Mouse (Mus musculus): Measurements from ENCODE around the gene Htatip2.

Htatip2 gene

DNA sequence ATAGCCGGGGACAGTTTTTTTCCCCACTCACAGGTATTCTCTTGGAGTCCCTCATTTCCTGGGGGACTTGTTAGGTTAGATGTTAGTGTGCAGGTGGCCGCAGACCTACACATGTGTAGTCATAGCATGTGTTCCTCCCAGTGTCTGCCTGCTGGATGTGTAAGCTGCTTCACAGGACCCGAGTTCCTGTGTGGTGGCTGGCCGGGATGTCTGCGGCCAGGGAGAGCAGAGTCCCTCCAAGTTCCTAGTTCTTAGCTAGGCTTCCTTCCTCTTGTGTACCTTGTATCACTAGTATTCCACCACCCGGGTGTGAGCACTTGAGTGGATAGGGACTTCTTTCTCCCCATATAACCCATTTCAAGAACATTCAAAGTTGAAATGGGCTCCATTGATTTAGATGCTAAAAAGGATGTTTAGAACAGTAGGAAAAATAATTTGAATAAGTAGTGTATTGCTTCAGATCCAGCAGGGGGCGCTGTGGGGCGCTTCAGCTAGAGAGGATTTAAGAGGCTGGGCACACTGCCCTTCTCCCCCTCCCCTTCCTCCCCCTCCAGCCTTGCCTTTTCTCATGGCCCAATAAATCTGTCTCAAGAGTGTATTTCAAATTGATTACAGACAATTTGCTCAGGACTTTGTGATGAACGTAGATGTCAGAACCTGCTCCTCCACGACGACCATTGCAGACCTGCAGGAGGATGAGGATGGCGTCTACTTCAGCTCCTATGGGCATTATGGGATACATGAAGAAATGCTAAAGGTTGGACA, 27.9 kb downstream of the Htatip2 start:
- peak; percentile 87 for DNase-seq (ENCODE audit: low read depth)

DNA sequence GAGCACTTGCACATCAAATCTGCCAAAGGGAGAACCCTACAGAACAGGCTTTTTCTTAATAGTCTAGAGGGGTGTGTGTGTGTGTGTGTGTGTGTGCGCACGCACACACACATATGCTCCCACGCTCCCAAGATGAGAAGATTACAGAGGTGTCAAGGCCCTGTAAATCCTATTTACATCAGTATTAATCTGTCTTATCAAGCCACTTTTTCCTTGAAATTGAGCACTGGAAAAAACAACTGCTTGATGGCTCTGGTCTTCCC, 28.4 kb downstream of the Htatip2 start:
- no peak for DNase-seq (ENCODE audit: low read depth)

DNA sequence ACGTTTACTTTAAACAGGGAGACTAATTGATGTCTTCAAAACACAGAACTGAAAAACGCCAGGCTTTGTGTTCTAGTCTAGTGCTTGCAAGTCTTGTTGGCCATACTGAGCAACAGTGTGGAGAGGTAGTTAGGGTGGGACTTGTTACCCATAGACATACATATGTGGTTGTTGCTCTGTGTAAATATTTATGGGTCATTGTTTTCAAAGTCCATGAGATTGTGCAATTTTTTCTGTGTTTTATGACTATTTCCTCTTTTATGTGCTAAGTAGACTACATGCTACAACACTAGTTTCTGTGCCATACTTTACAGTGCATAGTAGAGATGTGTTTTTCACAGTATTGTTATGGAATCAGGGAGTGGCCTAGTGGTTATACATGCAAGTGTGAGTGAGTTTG, 35.4 kb downstream of the Htatip2 start:
- DNase-seq (ENCODE audit: low read depth), result no peak

DNA sequence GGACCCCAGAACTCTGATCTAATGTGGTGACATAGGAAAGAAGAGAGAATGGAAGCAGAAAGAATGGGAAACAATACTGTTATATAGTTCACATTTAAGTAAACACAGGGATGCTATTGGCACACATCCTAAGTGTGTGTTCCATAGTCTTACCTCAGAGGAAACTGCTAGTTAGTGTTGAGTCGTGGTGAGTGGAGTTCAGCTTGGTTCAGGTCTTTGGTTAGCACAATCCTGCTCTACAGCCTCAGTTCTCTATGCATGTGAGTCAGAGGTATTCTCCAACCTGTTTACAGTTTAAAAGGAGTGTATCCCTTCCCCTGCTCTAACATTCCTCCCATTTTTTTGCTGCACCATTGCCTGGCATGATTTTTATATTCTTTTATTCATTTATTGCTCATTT, 38.3 kb downstream of the Htatip2 start:
- no peak for DNase-seq (ENCODE audit: low read depth)

DNA sequence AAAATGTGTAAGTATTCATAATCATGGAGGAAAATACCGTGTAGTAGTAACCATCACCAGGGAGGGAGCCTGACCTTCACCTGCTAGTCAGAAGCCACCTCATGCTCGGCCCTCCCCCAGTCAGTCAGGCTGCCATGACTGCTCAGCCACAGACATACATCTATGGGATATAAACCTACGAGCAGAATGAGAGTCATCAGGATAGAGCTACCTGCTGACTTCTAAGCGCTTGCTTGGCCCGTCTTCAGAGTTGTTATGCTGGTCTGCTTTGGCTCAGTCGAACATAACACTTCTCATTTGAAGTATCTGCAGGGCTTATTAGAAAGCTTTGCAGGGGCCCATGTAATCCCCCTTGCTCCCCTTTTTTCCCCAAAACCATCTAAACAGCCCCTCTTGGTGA, 44.6 kb downstream of the Htatip2 start:
- DNase-seq (ENCODE audit: low read depth), result no peak

DNA sequence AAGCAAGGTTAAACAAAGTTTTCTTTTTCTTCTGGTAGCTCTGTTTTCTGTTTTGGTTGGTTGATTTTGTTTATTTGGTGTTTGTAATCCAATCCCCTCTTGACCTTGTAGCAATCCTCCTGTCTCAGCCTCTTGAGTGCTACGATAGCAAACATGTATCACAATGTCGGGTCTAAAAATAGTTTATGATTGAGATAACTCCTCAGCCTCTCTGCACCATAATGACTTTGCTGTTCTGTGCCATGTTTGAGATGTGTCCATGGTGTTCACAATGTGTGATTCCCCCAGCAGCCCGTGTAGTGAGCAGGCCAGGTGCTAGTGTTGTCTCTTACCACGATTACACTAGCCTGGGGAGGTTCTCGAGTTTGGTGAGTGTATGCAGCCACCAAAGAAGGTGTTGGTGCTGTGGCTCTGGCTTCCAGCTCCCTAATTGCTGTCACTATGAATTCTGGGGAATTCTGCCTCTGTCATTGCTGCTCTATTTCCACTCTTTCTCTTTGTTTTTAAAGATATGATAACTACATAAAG, 45.8 kb downstream of the Htatip2 start:
- DNase-seq (ENCODE audit: low read depth), result no peak

DNA sequence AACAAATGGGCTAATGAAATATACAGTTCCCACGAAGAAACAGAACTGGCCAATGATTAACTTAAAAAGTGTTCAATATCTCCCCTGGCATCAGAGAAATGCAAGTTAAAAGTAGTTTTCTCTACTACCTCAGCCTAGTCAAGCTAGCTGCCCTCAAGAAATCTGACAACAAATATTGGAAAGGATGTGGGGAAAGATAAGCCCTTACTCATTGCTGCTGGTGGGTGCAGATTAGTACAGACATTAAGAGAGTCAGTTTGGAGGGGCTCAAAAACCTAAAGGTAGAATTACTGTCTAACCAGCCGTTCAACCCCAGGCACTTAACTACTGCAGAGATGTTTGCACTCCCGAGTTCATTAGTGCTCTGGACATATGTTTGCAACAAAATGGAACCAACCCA, 46.7 kb downstream of the Htatip2 start:
- DNase-seq (ENCODE audit: low read depth), result no peak

DNA sequence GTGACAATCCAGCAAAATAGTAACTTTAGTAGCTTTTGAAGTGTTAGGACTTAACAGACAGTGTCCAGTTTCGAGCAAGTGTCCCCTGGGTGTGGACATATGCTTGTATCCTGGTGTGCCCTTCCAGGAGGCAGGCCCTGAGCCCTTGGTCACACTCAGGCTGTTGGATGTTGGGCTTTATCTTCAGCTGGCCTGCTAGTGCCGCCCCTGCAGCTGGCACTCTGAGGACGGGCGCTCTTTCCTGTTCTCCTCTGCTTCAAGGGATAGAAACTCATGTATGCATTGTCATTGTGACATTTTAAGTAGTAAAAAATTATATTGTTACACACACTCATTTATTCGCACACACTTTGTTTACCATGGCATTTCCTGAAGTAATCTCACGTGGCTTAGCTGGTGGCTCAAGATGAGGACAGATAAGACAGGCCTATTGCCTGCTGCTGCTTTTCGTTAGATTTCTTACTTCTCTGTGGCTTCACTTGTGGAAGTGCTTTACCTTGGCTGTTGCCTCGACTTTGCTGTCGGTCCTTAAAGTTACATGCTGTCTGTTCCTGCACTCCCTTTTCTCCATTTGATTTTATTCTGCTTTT, 48.3 kb downstream of the Htatip2 start:
- DNase-seq (ENCODE audit: low read depth), result no peak

DNA sequence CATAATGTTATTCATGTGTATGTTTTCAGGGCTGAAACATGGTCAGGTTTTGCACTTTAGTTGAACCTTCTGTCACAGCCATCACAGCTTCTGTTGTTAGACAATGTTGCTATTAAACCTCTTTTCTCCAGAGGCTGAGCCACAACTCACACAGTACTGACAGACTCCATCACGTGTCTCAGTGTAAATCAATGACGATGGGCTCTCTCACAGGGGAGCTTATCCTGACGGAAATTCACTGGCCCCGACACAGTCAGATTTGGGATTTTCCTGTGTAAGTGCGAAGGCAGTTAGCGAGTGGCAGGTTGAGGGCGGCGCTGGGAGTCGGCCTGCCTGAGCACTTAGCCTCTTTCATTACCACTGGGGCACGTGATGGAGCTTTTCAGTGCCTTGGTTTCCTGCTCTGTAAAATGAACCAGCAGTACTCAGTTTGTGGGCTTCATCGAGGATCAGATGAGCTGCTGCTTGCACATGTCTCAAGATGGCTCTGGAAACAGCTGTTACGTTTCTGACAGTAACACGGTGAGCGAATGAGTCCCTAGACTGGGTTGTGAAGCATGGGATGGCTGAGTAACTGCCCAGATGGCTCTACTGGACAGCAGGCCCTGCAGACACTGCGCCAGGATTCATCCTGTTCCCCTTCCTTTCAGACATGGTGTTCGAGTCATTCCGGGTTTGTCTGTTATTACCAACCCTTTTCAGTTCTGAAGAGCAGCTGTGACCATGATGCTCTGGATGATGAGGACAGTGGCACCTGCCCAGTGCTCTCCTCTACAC, 49.1 kb downstream of the Htatip2 start:
- DNase-seq (ENCODE audit: low read depth), result no peak

DNA sequence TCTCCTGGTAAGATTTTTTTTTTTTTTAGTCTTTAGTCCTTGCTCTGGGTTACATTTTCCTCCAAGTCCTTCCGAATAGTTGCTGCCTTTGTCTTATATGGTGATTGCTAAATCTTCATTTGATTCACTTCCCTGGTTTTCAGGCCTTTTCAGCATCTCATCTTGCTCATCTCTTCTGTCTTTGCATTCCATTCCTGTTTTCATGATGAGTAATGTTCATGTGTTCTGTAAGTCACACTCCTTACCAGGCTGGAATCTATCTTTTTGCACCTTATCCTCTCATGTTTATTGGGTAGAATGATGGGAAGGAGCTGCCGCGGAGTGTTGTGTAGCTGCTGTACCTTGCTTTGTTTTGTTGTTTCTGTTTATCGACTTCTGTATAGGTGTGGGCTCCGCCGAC, 50.2 kb downstream of the Htatip2 start:
- peak; percentile 9 for DNase-seq (ENCODE audit: low read depth)

DNA sequence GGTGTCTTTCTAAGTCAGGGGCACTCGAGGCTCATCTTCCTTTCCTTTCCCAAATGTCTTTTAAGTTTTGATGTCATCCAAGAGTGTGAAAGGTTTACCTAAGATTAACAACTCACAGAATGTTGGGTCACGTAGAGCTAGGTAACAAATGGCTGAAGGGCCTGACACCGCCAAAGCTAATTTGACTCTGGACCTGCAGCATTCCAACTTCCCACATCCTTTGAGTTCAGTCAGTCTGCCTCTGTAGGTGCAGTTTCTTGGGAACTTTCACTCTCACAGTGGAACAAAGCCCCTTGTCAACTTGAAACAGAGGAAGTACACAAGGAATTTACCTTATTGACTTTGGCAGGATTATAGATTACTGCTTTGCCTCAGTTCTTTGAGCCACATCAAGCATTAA, 50.6 kb downstream of the Htatip2 start:
- DNase-seq (ENCODE audit: low read depth), result no peak

DNA sequence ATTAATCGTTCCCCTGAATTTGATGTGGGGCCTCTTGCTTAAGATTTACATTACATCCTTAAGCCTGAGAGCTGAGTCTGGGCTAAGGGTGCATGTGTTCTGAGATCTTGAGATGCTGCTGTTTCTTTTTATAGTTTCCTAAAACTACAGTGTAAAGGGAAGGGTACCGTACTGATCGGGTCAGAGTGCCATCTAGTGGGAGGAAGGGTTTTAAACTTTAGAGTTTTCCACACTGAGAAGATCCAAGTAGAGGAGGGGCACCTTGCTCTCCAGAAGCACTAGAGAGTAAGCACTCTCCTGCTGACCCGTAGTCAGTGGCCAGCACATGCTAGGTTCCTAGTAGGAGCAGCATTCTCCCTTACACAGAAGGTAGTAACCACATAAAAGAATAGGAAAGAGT, 52.4 kb downstream of the Htatip2 start:
- DNase-seq (ENCODE audit: low read depth), result peak; percentile 56

DNA sequence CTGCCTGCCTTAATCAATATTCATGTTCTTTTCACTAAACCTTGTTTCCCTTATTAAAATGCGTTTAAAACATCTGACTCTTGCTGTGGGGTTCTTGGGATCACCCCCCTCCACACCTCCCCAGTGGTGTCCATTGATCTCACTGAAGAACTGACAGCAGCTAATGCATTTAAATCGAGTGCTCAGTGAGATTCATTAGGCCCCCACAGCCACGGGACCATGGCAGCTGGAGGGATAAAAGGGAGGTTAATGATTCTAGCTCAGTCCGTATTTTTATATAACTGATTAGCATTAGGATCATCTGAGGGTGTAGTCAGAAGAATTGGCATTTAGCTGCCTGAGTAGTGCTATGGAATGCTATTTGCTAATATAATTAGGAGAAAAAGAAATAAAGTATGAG, 60.5 kb downstream of the Htatip2 start:
- no peak for DNase-seq (ENCODE audit: low read depth)

DNA sequence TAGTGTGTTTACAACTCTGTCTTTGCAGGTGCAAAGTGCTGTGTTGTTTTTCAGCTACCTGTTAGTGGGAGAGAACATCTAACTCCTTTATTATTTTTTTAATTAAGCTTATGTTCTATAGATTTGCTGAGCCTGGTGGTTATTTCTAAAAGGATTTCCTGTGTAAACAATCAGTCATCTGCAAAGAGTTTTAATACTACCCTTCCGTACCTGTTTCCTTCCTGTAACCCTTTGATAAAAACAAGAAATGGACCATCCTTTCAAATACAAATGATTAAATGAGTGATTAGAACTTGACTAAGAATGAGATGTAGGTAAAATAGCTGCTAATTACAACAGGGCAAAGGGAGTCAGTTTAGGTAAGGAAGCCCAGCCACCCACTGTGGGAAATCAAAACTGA, 62.5 kb downstream of the Htatip2 start:
- no peak for DNase-seq (ENCODE audit: low read depth)

DNA sequence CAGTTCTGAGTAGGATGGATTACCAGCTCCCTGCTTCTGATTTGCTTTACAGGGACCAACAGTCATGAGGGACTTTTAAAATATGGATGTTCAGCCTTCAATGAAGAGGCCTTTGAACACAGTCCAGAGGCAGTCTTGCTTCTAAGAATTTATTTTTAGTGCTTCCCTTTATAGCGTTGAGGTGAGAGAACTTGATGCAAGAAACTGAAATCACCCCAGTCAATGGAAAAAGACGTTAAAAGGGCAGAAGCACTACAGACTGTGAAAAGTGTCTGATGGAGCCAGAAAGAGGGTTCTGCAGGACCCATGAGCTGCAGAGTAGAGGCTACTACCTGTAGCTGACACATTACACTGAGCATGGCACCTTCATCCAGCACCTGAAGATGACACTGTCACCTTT, 63.1 kb downstream of the Htatip2 start:
- DNase-seq (ENCODE audit: low read depth), result no peak
